Mouse (Mus musculus) cerebellum, postnatal 14 days (tissue): ENCODE data around the gene Gm20736.
"Not testable (repeated sequence)": the region's sequence is repeated elsewhere in the genome, so short reads cannot be mapped to it uniquely, and the experiment has no call there.

Experiments
- DNase-seq, 2 experiments: peaks; one replicate each; pipeline ENCODE4 v3.0.0; 2021; ENCODE audit warnings: mixed read lengths in 2 of 2

Gm20736 gene

GRCm38 (mm10) chrY:65377390-65377789, at the start of gene Gm20736:
Gm20736 (plus strand) TSS chrY:65377690.
- DNase-seq = not testable (repeated sequence)
